Mouse (Mus musculus): ENCODE data around the gene 1810010D01Rik.

DNA sequence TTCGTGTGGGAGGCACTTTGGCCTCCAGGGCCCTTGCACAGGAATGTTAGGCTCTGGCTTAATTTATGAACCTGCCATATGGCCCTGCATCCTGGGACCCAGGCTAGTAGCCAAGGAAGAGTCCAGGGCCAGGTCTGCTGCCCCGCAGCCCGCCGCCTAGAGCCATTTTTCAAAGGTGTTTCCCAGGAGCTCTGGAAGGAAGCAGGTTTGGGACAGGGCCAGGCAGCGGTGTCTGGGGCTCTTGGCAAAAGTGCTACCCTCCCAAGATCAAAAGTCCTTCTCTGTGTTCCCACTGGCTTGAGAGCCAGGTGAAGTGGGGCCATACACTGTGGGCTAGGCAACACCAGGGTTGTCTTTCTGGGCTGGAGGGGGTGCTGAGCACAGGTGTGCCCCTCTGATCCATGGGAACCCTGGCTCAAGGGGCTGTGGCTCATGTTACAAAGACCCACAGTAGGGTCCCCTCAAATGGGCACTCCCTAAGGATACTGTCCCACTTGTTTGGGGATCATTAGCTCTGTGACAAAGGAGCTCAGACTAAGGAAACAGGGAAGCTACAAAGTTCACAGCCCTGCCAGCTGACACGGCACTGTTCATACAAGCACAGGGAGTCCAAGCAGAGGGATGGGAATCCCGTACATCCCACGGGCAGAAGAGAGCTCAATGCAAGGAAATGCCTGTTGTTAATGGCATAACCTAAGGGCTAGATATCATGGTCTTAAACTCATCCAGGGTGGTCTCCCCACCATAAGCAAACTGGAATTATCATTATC lies 32.0 kb upstream of the 1810010D01Rik start:
- TF ChIP-seq CTCF (IDR thresholded peaks at IDR 0.05; ENCODE audit: low read depth) = no peak
- no peak for TF ChIP-seq EP300 (IDR thresholded peaks at IDR 0.05; ENCODE audit: low read depth)

Data from liver, postnatal 0 days (tissue).